Mouse (Mus musculus): ENCODE results near the gene Clec4a2.
"Not testable (repeated sequence)": the region's sequence is repeated elsewhere in the genome, so short reads cannot be mapped to it uniquely, and the experiment has no call there.

The Clec4a2 gene

DNA sequence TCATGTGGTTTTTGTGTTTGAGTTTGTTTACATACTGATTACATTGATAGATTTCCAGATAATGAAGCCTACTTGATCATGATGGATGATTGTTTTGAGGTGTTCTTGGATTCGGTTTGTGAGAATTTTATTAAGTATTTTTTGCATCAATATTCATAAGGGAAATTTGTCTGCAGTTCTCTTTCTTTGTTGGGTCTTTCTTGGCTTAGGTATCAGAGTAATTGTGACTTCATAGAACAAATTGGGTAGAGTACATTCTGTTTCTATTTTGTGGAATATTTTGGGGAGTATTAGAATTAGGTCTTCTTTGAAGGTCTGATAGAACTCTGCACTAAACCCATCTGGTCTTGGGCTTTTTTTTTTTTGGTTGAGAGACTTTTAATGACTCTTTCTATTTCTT is at the start of gene Clec4a2:
TSS of gene Clec4a2 (plus strand) at position 301 of the 400 bp plus-strand sequence.
- DNase-seq = not testable (repeated sequence)

DNA sequence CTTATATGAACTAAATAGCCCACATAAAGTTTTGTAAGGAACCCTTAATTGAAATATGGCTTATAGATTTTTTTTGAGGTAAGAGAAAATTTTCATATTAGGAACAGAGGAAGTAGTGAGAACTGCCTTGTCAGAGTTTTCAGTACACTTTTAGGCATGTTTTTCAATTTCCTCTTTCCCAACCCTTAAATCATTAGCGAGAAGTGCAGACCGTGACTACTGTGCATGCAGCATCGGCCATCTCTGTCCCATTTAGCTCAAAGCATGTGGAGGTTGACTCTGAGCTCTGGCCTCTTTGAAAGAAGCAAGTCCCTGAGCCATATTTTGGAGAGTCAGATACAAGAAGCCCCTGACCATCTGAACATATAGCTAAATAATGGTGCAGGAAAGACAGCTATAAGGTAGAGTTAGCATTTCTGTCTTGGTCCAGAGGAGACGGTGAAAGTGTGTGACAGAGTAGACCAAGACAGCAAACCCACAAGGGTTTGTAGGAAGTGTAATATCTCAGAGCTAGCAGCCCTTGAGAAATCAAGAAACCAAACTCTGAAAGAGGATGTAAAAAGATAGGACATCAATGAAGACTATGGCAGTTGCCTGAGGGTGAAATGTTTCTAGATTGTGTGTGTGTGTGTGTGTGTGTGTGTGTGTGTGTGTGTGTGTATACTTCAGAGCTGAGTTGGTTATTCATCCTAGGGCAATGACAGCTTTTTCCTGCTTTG is 10.9 kb upstream of the Clec4a2 start:
- DNase-seq = no peak

DNA sequence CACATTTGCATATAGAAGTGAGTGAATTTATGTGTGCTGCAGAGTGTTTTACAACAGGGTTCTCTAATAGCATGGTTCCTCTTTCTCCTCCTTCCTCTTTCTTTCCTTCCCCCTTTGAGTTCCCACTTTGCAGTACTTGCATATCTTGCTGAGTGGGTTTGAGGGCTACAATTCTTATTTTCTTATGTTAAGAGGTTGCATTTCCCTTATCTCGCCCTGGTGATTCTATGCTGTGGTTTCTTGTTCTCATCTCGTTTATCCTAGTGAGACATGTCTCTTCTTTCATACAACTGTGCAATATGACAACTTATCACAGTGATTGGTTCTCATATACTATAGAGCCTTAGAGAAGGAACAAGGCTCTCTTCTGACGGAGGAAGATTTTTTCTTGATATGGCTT is 17.0 kb downstream of the Clec4a2 start:
- DNase-seq = no peak

DNA sequence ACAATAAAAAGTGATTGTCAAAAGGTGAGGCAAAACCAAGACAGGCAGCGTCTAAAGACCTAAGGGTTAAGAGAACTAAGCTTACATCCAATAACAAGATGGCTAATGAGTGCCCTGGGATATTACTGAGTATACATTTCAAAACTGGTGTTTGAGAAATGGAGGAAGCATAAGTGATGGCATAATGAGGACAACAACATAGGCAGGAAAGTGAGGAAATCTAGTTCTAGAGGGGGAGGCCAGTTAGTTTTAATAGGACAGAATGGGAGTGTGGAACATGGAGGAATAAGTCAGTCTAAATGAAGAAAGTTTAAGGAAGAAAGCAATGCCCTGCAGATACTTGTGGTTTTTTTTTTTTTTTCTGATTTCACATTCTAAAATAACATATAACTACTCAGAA is 20.9 kb downstream of the Clec4a2 start:
- DNase-seq = no peak

DNA sequence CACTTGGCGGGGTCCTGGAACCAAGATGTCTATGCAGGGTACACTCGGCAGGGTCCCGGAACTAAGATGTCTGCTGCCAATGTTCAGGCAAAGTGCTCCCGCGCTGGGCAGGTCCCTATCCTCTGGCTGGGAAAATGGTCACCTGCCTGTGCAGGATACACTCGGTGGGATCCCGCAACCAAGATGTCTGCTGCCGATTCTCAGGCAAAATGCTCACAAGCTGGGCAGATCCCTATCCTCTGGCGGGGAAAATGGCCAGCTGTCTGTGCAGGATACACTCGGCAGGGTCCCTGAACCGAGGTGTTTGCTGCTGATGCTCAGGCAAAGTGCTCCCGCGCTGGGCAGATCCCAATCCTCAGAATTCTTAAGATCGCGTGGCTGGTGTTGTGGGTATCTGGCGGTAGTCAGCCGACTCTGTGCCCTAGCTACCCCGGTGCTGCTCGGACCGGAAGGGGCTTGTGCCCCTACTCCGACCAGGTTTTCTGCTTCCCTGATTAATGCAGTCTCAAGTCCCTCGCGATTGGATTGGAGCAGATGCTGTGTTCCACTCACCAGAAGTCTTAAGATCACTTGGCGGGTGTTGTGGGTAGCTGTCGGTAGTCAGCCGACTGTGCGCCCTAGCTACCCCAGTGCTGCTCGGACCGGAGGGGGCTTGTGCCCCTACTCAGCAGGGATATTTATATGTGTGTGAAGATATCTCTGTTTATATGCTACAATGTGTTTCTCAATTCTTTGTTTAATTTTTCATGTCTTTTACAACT is 31.7 kb downstream of the Clec4a2 start:
- not testable (repeated sequence) for DNase-seq

DNA sequence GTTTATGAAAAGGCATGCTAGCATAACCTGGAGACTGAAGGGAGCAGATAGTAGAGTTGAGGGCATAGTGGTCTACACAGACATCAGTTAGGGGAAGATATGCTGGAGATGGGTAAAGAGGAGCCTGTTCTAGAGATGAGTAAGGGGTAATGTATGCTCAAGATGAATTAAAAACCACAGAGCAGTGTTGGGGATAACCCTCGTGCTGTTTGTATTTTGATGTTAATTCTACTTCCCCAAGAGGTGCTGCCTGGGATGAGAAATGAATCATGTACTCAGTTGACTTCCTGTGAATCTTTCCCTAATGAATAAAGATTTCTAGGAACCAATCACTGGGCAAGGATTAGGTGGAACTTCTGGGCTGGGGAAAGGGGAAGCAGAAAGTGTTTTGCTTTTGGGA is 63.9 kb downstream of the Clec4a2 start:
- DNase-seq = no peak

DNA sequence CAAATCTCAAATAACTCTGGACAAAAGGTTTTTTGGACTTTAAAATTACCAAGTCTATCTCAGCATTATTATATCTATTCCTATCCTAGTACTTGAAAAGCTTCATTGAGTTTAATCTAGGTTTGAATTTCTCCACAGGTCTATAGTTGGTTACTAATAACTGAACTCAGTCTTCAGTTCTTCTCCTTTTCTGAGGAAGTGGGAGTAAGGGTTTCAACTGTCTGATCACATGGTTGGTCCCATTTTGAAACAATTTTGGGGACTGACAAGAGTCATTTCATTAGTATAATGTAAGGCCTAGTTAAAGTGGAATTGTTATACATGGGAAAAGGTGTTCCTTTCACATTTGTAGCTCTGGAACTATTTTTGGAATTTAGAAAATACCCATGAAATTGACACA is 64.8 kb downstream of the Clec4a2 start:
- DNase-seq = no peak

DNA sequence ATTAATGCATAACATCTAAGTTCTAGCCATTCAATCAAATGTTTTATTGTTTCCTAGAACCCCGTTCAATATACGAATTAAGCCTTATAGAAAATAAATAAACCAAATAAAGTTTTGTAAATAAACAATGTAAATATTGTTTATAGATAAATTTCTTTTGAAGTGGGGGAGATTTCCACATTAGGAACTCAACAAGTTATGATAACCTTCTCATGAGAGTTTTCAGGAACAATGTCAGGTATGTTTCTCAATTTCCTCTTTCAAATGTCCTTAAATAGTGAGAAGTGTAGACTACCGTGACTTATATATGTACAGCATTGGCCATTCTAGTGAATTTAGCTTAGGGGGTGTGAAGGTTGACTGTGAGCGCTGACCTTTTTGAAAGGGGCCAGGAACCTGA is 66.4 kb downstream of the Clec4a2 start, which contains the start of gene Clec4b2:
TSS of gene Clec4b2 (plus strand) at position 301 of the 400 bp plus-strand sequence.
- DNase-seq = no peak

DNA sequence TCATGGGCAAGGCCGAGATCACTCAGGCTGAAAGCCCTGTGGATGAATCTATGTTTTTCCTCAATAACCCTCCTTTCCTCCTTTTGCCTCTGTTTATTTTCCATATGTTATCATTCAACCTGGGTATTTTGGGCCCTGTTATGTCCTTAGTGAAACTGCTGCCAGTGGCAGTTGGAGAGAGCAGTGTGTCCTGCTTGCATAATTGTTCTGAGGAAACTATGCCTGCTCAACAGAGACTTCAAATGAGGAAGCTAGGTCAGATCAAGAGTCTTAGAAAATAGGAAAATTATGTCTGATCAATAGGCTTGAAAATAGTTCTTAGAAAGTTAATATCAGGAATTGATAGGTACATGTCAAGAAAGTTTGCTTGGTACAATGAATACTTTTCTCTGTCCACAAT is 69.3 kb downstream of the Clec4a2 start:
- no peak for DNase-seq

DNA sequence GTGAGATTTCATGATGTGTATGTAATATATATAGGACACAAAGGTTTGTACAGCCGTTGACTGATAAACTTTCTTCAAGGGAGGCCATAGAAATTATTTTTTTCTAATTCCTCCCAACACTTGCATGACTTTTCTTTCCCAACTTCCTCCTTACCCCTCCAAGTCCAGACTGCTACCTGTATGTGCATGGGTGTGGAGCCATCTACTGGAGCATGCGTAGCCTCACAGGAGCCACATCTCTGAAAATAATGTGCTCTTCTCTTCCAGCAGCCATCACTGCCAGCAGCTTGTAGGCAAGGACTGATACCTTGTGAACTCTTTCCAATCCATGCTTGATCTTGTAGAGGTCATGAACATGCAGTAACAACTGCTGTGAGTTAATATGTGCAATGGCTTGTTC is 78.6 kb downstream of the Clec4a2 start:
- DNase-seq = not testable (repeated sequence)

Measured in lung, postnatal 14 days (tissue).